Mouse (Mus musculus): ENCODE measurements around the gene Klhl24.

GRCm38 (mm10) chr16:20098375-20098727 is 1.0 kb downstream of the Klhl24 start:
- TF ChIP-seq CTCF (IDR thresholded peaks at IDR 0.05; ENCODE audit: borderline replicate concordance, extremely low read depth, insufficient read depth, insufficient read length) (no peak), POLR2A (IDR thresholded peaks at IDR 0.05; ENCODE audit: borderline replicate concordance, extremely low read depth, insufficient read depth, insufficient read length, poor library complexity, severe bottlenecking) (no peak)

Data from brain, embryonic 14.5 days (tissue).